Mouse (Mus musculus): ENCODE results near the gene Ewsr1. TPM values are rescaled to one million over a fixed set of nuclear protein-coding genes. Genes with fewer than 3 reads are reported as not detected.

Ewsr1 gene
- total and polyA plus RNA-seq, 3 experiments, result 399 to 1,267 (median 418) TPM

GRCm38 (mm10) chr11:5025108-5025507 is 74.0 kb downstream of the Ewsr1 start:
- no peaks in the 10 kb centered on the region for H3K79me2 ChIP-seq (replicated peaks; ENCODE audit: control insufficient read depth, extremely low read depth, insufficient read depth, poor library complexity, severe bottlenecking)
- H3K36me3 ChIP-seq (replicated peaks in 1 of 2; ENCODE audit: control insufficient read depth in 1 of 2, insufficient read depth in 1 of 2, low read length in 1 of 2), result peaks cover 56 to 75% of the 10 kb centered on the region in 2 experiments
- no peak; the same call in 1 of the 2 replicates for TF ChIP-seq MEF2A (IDR thresholded peaks at IDR 0.05; ENCODE audit: borderline replicate concordance, low read depth, low read length)
- TF ChIP-seq POLR2A (IDR thresholded peaks at IDR 0.05; ENCODE audit: low read depth, low read length), result no peak
- TF ChIP-seq MAFK (IDR thresholded peaks at IDR 0.05; ENCODE audit: insufficient replicate concordance, low read length), result no peak
- TF ChIP-seq MXI1 (IDR thresholded peaks at IDR 0.05; ENCODE audit: low read depth, low read length), result no peak
- TF ChIP-seq TBP (conservative IDR thresholded peaks at IDR 0.05; ENCODE audit: low read depth, low read length), result no peak
- no peak for TF ChIP-seq E2F4 (IDR thresholded peaks at IDR 0.05; ENCODE audit: insufficient replicate concordance, low read depth, low read length)
- peak; percentile 50 for TF ChIP-seq EP300 (IDR thresholded peaks at IDR 0.05; ENCODE audit: low read length)
- no peak for TF ChIP-seq MAZ (IDR thresholded peaks at IDR 0.05; ENCODE audit: low read depth, low read length)
- TF ChIP-seq ZKSCAN1 (IDR thresholded peaks at IDR 0.05; ENCODE audit: borderline replicate concordance, low read depth, low read length), result no peak
- peak; percentile 65; the same call in 1 of the 2 replicates for TF ChIP-seq IRF4 (IDR thresholded peaks at IDR 0.05; ENCODE audit: low read depth, low read length)
- 0 out of 2 replicates have a peak, but pooled peaks have one; percentile 26 for TF ChIP-seq SIN3A (IDR thresholded peaks at IDR 0.05; ENCODE audit: low read length)
- H3K4me1 ChIP-seq (ENCODE audit: control insufficient read depth in 1 of 2, insufficient read depth in 2 of 2), result peaks cover 8 to 16% of the 10 kb centered on the region in 2 experiments; a peak in 3 of 4 replicates
- in situ Hi-C loops (cut with MboI; ENCODE audit: low pct_ligation_motif_present, low pct_unique_long_range_greater_than_20kb, low sequenced_read_pairs), result no loop called here
- H3K27ac ChIP-seq (ENCODE audit: insufficient read depth, low read depth), result peak overlapping the region; percentile 51; the same call in 1 of the 2 replicates
- H3K9ac ChIP-seq (ENCODE audit: insufficient read depth, low read depth), result no peak overlapping the region
- peak; percentile 27 for DNase-seq (ENCODE audit: extremely low read depth)
- no peak overlapping the region for H3K4me2 ChIP-seq (ENCODE audit: insufficient read depth, low read depth, poor library complexity, severe bottlenecking)
- no peaks in the 10 kb centered on the region for H3K27me3 ChIP-seq (replicated peaks)
- H3K4me3 ChIP-seq (replicated peaks in 1 of 3; ENCODE audit: low read depth in 2 of 3, low read length in 2 of 3, poor library complexity in 1 of 3), result no peak overlapping the region
- dilution Hi-C loops (cut with MboI; ENCODE audit: extremely low pct_ligation_motif_present, extremely low pct_unique_long_range_greater_than_20kb, low sequenced_read_pairs), result no loop called here
- no peaks in the 10 kb centered on the region for H3K9me3 ChIP-seq (replicated peaks; ENCODE audit: low read length)

Other genes with a start within 250 kb of the Ewsr1 start
- 45.2 and 53.6 TPM in 2 replicates for gene Nf2, start 249.7 kb downstream of the Ewsr1 start, total RNA-seq (2012; rRNA removed)
- 50.7 and 54.7 TPM in 2 replicates for gene Nf2, start 249.7 kb downstream of the Ewsr1 start, total RNA-seq (2014; rRNA removed)
- 103 and 108 TPM in 2 replicates for gene Nf2, start 249.7 kb downstream of the Ewsr1 start, polyA plus RNA-seq (2012; ENCODE audit: insufficient read length, low read depth)
- 50.7 and 53.5 TPM in 2 replicates for gene Nipsnap1, start 225.3 kb downstream of the Ewsr1 start, total RNA-seq (2012; rRNA removed)
- gene Nipsnap1, start 225.3 kb downstream of the Ewsr1 start, total RNA-seq (2014; rRNA removed), result 77.6 and 79.3 TPM in 2 replicates
- 94.0 and 97.9 TPM in 2 replicates for gene Nipsnap1, start 225.3 kb downstream of the Ewsr1 start, polyA plus RNA-seq (2012; ENCODE audit: insufficient read length, low read depth)
- gene Thoc5, start 203.9 kb downstream of the Ewsr1 start, total RNA-seq (2012; rRNA removed), result 62.7 and 81.5 TPM in 2 replicates
- gene Thoc5, start 203.9 kb downstream of the Ewsr1 start, total RNA-seq (2014; rRNA removed), result 35.2 and 37.7 TPM in 2 replicates
- 83.8 and 86.0 TPM in 2 replicates for gene Thoc5, start 203.9 kb downstream of the Ewsr1 start, polyA plus RNA-seq (2012; ENCODE audit: insufficient read length, low read depth)
- not detected in 2 replicates for gene Nefh, start 151.2 kb downstream of the Ewsr1 start, total RNA-seq (2012; rRNA removed)
- gene Nefh, start 151.2 kb downstream of the Ewsr1 start, total RNA-seq (2014; rRNA removed), result not detected in 2 replicates
- gene Nefh, start 151.2 kb downstream of the Ewsr1 start, polyA plus RNA-seq (2012; ENCODE audit: insufficient read length, low read depth), result 0.06 and 0.08 TPM in 2 replicates
- gene Ap1b1, start 112.4 kb downstream of the Ewsr1 start, total RNA-seq (2012; rRNA removed), result 43.8 and 44.2 TPM in 2 replicates
- 31.2 and 38.6 TPM in 2 replicates for gene Ap1b1, start 112.4 kb downstream of the Ewsr1 start, total RNA-seq (2014; rRNA removed)
- 51.5 and 57.8 TPM in 2 replicates for gene Ap1b1, start 112.4 kb downstream of the Ewsr1 start, polyA plus RNA-seq (2012; ENCODE audit: insufficient read length, low read depth)
- 6.5 and 9.1 TPM in 2 replicates for gene Rasl10a, start 41.1 kb downstream of the Ewsr1 start, total RNA-seq (2012; rRNA removed)
- gene Rasl10a, start 41.1 kb downstream of the Ewsr1 start, total RNA-seq (2014; rRNA removed), result 2.1 and 3.0 TPM in 2 replicates
- 6.3 and 7.5 TPM in 2 replicates for gene Rasl10a, start 41.1 kb downstream of the Ewsr1 start, polyA plus RNA-seq (2012; ENCODE audit: insufficient read length, low read depth)
- 8.8 and 10.0 TPM in 2 replicates for gene Gas2l1, start 33.9 kb downstream of the Ewsr1 start, total RNA-seq (2012; rRNA removed)
- gene Gas2l1, start 33.9 kb downstream of the Ewsr1 start, total RNA-seq (2014; rRNA removed), result 2.6 and 3.3 TPM in 2 replicates
- 10.2 and 12.5 TPM in 2 replicates for gene Gas2l1, start 33.9 kb downstream of the Ewsr1 start, polyA plus RNA-seq (2012; ENCODE audit: insufficient read length, low read depth)
- 16.8 and 17.0 TPM in 2 replicates for gene Rhbdd3, start 340 bp downstream of the Ewsr1 start, total RNA-seq (2012; rRNA removed)
- gene Rhbdd3, start 340 bp downstream of the Ewsr1 start, total RNA-seq (2014; rRNA removed), result 11.6 and 15.0 TPM in 2 replicates
- gene Rhbdd3, start 340 bp downstream of the Ewsr1 start, polyA plus RNA-seq (2012; ENCODE audit: insufficient read length, low read depth), result 16.0 and 20.6 TPM in 2 replicates
- gene Emid1, start 53.0 kb upstream of the Ewsr1 start, total RNA-seq (2012; rRNA removed), result 0.13 TPM in 1 of 2 replicates, not detected in the other
- not detected in 2 replicates for gene Emid1, start 53.0 kb upstream of the Ewsr1 start, total RNA-seq (2014; rRNA removed)
- not detected in 2 replicates for gene Emid1, start 53.0 kb upstream of the Ewsr1 start, polyA plus RNA-seq (2012; ENCODE audit: insufficient read length, low read depth)
- 9.9 and 11.8 TPM in 2 replicates for gene Kremen1, start 162.3 kb upstream of the Ewsr1 start, total RNA-seq (2012; rRNA removed)
- gene Kremen1, start 162.3 kb upstream of the Ewsr1 start, total RNA-seq (2014; rRNA removed), result 4.4 and 5.0 TPM in 2 replicates
- gene Kremen1, start 162.3 kb upstream of the Ewsr1 start, polyA plus RNA-seq (2012; ENCODE audit: insufficient read length, low read depth), result 6.9 and 7.3 TPM in 2 replicates